Mouse (Mus musculus) heart, embryonic 16.5 days (tissue): ENCODE data around the gene Nfkbiz. TPM values are rescaled to one million over a fixed set of nuclear protein-coding genes. Genes with fewer than 3 reads are reported as not detected.

Experiments
- ATAC-seq: fragments of 200-750 bp; cut with Nextera tagmentation; replicated peaks from 2 replicates; pipeline ENCODE4 v1.8.0; 2017; ENCODE audit warnings: moderate number of reproducible peaks; ENCODE audit not compliant: insufficient read depth, low FRiP score; ENCODE audit errors: extremely low read depth
- H3K27ac ChIP-seq: fragments of 300-500 bp; sonication (generic); 2 replicates; pipeline ENCODE4 v1.5.1; 2014; ENCODE audit warnings: mild to moderate bottlenecking, low read length, control low read depth, moderate library complexity
- H3K27me3 ChIP-seq: fragments of 300-500 bp; sonication (generic); 2 replicates; pipeline ENCODE4 v1.6.1; 2014; ENCODE audit warnings: low read length, mixed read lengths; ENCODE audit not compliant: control insufficient read depth, insufficient read depth
- H3K36me3 ChIP-seq: fragments of 300-500 bp; sonication (generic); 2 replicates; pipeline ENCODE4 v1.6.1; 2014; ENCODE audit not compliant: control insufficient read depth, insufficient read depth
- H3K4me1 ChIP-seq: fragments of 300-500 bp; sonication (generic); 2 replicates; pipeline ENCODE4 v1.6.1; 2014; ENCODE audit warnings: low read length, mixed read lengths; ENCODE audit not compliant: control insufficient read depth, insufficient read depth
- H3K4me2 ChIP-seq: fragments of 300-500 bp; sonication (generic); 2 replicates; pipeline ENCODE4 v1.6.1; 2014; ENCODE audit warnings: low read depth, mild to moderate bottlenecking, control low read depth, low read length
- H3K4me3 ChIP-seq: fragments of 300-500 bp; sonication (generic); 2 replicates; pipeline ENCODE4 v1.5.1; 2014; ENCODE audit warnings: mild to moderate bottlenecking, control low read depth, low read length
- H3K9ac ChIP-seq: fragments of 300-500 bp; sonication (generic); 2 replicates; pipeline ENCODE4 v1.6.1; 2014; ENCODE audit warnings: low read length, control low read depth
- H3K9me3 ChIP-seq: fragments of 300-500 bp; sonication (generic); replicated peaks from 2 replicates; pipeline ENCODE4 v1.6.1; 2016; ENCODE audit warnings: low read length; ENCODE audit not compliant: control insufficient read depth
- WGBS: fragments of 180-500 bp; shearing (Covaris S2); extraction: QIAGEN DNeasy Blood & Tissue Kit; methylation state at CpG from one replicate; pipeline ENCODE4 v1.1.7; 2014; 5-methylcytosine and 5-hydroxymethylcytosine counted together
- polyA plus RNA-seq: library from polyadenylated mRNA; unstranded; fragments of >200 nt; fragmentation: Nextera tagmentation; extraction: Ambion mirVana; gene quantifications from 2 replicates; pipeline ENCODE4 v1.2.1, GENCODE M21; 2015

Gene Nfkbiz
- polyA plus RNA-seq, 1 experiment from 2014 or later: 2.9 TPM

DNA sequence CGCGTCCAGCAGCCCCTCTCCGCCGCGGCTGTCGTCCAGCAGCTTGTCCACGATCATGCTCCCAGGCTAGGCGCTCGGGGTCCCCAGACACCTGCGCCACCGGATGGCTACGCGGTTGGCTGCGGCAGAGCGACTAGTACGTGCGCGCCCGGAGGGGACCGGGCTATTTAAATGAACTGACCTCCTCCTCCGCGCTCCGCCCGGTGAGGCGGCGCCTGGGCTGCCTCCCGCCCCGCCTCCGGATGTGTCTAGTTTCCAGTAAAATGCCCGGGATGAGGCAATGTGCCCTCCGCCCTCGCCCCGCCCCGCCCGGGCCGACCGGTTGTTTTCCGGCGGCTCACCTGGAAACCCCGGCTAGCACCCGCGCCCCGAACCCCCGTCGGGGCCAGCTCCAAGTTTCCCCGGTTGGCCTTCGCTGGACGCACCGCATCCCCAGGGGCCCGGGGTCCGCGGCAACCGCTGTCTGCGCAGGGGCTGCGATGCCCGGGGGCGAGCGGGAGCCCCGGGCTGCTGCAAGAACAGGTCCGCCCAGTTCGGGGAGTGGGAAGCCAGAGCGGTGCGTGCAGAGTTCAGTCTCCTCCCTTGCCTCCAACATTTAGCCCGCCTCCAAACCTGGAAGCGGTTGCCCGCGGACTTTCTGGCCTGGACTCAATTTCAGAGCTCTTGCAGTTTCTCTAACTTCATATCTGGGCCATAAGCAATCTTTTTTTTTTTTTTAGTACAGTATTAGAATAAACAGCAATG, 16.5 kb downstream of the Nfkbiz start:
- peak; percentile 97 for ATAC-seq
- H3K4me2 ChIP-seq: peak overlapping the region; percentile 88
- H3K9me3 ChIP-seq: no peaks in the 10 kb centered on the region
- peak overlapping the region; percentile 92 for H3K27ac ChIP-seq
- H3K36me3 ChIP-seq: peaks cover 11% of the 10 kb centered on the region
- H3K27me3 ChIP-seq: no peaks in the 10 kb centered on the region
- under 1% methylated on average over 65 of the region's 67 CpGs for WGBS
- H3K4me1 ChIP-seq: peaks cover 26% of the 10 kb centered on the region
- H3K4me3 ChIP-seq: peak overlapping the region; percentile 98
- peak overlapping the region; percentile 87 for H3K9ac ChIP-seq

GRCm38 (mm10) chr16:55821571-55821981, 17.1 kb downstream of the Nfkbiz start:
- H3K27ac ChIP-seq: peak overlapping the region; percentile 92
- under 1% methylated on average over 39 of the region's 40 CpGs for WGBS

GRCm38 (mm10) chr16:55820916-55821570, 17.7 kb downstream of the Nfkbiz start:
- Histone ChIP-seq H3K36me3 (peaks cover 20% of the 10 kb centered on the region), H3K4me1 (peaks cover 26% of the 10 kb centered on the region), H3K27ac (peak overlapping the region; percentile 92), H3K9ac (peak overlapping the region; percentile 87), H3K9me3 (no peaks in the 10 kb centered on the region), H3K27me3 (no peaks in the 10 kb centered on the region), H3K4me2 (peak overlapping the region; percentile 88), H3K4me3 (peak overlapping the region; percentile 98)
- WGBS: 14% methylated on average over 20 of the region's 20 CpGs
- no peak for ATAC-seq

More at GRCm38 (mm10) chr16:55821571-55821981, 17.1 kb downstream of the Nfkbiz start:
- H3K9me3 ChIP-seq: no peaks in the 10 kb centered on the region
- peak overlapping the region; percentile 88 for H3K4me2 ChIP-seq
- peak; percentile 21 for ATAC-seq
- H3K9ac ChIP-seq: peak overlapping the region; percentile 87
- H3K36me3 ChIP-seq: peaks cover 14% of the 10 kb centered on the region
- no peaks in the 10 kb centered on the region for H3K27me3 ChIP-seq
- peaks cover 26% of the 10 kb centered on the region for H3K4me1 ChIP-seq
- peak overlapping the region; percentile 98 for H3K4me3 ChIP-seq

DNA sequence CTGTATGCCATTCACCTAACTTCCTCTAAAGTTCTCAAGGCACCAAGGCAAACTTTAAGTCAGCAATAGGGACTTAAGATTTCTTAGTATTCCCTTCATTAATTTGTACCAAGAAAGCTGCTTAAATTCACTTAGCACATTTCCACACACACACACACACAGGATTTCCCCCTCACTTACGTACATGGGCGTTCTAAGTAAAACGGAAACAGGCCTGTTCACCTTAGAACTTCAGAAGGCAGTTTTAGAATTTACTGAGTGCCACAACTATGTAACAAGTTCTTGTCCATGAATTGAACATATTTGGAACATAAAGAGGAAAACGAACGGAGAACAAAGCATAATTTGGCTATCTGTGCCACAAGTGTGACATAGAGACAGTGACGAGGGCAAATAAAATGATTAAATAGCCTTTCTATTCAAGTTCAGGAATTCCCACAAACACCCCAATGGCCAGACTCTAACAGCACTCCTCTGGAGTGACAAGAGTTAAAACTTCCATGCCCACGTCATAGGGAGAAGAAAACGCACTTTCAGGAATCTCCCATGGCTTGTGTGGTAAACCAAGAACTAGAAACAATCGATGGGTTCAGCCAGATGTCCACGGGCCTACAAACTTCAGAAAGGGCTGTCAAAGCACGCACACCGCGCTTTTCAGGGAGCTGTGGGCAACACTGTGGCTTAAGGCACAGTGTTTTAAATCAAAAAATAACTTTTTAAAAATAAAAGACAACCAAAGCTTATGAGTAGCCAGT, 18.4 kb downstream of the Nfkbiz start:
- peaks cover 27% of the 10 kb centered on the region for H3K36me3 ChIP-seq
- H3K4me2 ChIP-seq: peak overlapping the region; percentile 88
- no peak for ATAC-seq
- H3K4me1 ChIP-seq: peaks cover 26% of the 10 kb centered on the region
- 42% methylated on average over 13 of the region's 13 CpGs for WGBS
- H3K27ac ChIP-seq: peak overlapping the region; percentile 92
- peak overlapping the region; percentile 98 for H3K4me3 ChIP-seq
- no peaks in the 10 kb centered on the region for H3K9me3 ChIP-seq
- H3K27me3 ChIP-seq: no peaks in the 10 kb centered on the region
- peak overlapping the region; percentile 87 for H3K9ac ChIP-seq

DNA sequence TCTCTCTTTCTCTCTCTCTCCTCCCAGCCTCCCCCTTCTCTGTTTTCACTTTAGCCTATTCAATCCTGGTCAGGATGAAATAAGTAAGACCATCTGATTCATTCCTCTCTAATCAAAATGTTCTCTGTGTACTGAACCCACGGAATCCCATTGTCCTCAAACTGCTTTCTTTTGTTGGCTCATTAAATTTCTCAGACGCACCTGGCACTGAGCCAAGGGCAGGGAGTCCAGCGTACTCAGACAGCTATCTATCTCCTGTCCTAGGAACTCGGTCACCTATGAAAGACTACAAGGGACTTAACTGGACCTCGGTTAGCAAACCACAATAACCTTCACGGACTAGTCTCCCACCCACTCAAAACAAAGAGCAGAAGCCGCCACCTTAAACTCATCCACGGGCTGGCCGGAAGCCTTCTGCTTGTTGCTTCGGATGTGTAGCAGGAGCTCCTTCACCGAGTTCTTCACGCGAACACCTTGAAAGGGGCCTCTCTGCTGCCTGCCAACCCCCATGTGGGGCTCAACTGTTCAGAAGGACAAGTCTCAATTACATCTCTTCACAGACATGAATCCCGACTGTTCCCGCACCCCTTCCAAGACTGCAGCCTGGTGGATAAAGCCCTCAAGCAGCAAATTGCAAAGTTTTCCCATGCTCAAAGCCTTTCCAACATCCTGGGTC, 19.4 kb downstream of the Nfkbiz start:
- WGBS: 34% methylated on average over 15 of the region's 15 CpGs
- no peaks in the 10 kb centered on the region for H3K27me3 ChIP-seq
- H3K4me1 ChIP-seq: peaks cover 26% of the 10 kb centered on the region
- ATAC-seq: no peak
- H3K36me3 ChIP-seq: peaks cover 35% of the 10 kb centered on the region
- peak overlapping the region; percentile 88 for H3K4me2 ChIP-seq
- H3K9ac ChIP-seq: peak overlapping the region; percentile 62
- H3K27ac ChIP-seq: peak overlapping the region; percentile 66
- no peaks in the 10 kb centered on the region for H3K9me3 ChIP-seq
- peak overlapping the region; percentile 98 for H3K4me3 ChIP-seq

GRCm38 (mm10) chr16:55817717-55818515, 20.8 kb downstream of the Nfkbiz start:
- Histone ChIP-seq H3K36me3 (peaks cover 46% of the 10 kb centered on the region), H3K9me3 (no peaks in the 10 kb centered on the region), H3K4me1 (peaks cover 20% of the 10 kb centered on the region), H3K27ac (no peak overlapping the region), H3K4me3 (no peak overlapping the region), H3K9ac (no peak overlapping the region), H3K27me3 (no peaks in the 10 kb centered on the region), H3K4me2 (no peak overlapping the region)
- ATAC-seq: no peak
- 93% methylated on average over 28 of the region's 28 CpGs for WGBS

DNA sequence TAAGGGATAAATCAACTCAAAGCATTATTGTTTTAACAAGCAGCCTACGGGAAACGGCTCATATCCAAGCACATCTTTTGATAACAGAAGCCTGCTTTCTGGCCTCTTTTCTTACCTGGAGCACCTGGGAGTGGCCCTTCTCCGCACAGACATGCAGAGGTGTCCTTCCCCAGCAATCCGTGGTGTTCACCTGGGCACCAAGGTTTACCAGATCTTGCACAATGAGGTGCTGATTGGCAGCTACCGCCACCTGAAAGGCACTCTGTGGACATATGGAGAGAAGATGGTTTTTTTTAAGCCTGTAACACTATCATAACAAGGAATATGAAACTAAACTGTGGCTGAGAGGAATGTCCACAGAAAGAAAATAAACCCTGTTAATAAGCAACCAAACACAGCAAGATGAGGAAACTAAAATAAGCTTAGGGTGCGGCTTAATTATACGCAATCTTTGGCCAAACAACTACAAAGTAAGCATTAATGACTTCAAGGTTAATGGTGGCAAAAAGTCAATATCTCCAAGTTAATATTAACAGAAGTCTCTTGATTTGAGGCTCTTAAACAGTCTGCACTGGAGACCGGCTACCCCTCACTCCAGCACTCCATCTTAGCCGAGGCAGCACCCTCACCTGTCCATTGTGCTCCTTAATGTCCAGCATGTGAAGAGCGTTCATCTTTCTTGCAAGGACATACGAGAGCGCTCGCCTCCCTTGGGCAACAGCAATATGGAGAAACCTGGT, 22.3 kb downstream of the Nfkbiz start:
- Histone ChIP-seq H3K4me1 (peaks cover 17% of the 10 kb centered on the region), H3K9me3 (no peaks in the 10 kb centered on the region), H3K4me2 (no peak overlapping the region), H3K4me3 (no peak overlapping the region), H3K9ac (no peak overlapping the region), H3K27me3 (no peaks in the 10 kb centered on the region), H3K36me3 (peaks cover 57% of the 10 kb centered on the region), H3K27ac (no peak overlapping the region)
- ATAC-seq: no peak
- 88% methylated on average over 13 of the region's 13 CpGs for WGBS
